Mouse (Mus musculus): ENCODE data around the gene Ufd1.

The Ufd1 gene

GRCm38 (mm10) chr16:18811468-18812384, at the start of gene Ufd1, which contains the start of gene Cdc45:
Gene Ufd1, plus strand, starts transcription at chr16:18811779.
Gene Cdc45, minus strand, starts transcription at chr16:18811987.
- peak; percentile 89 to 91 for DNase-seq

- no peak for DNase-seq
These were observed 48.6 kb upstream of the Ufd1 start for GRCm38 (mm10) chr16:18762960-18763359.

- DNase-seq: no peak
These were observed 45.2 kb upstream of the Ufd1 start for GRCm38 (mm10) chr16:18766390-18766789.

GRCm38 (mm10) chr16:18769501-18769900, 42.1 kb upstream of the Ufd1 start:
- no peak for DNase-seq

- DNase-seq: no peak
These were observed 37.6 kb upstream of the Ufd1 start for GRCm38 (mm10) chr16:18773936-18774335.

GRCm38 (mm10) chr16:18775621-18776555, 35.7 kb upstream of the Ufd1 start:
- no peak for DNase-seq

- DNase-seq: no peak
These were observed 35.0 kb upstream of the Ufd1 start, which contains the start of gene Cldn5 for GRCm38 (mm10) chr16:18776556-18777100. Gene Cldn5, plus strand, starts transcription at chr16:18776847.

- DNase-seq: peak; percentile 18 to 23
These were observed 34.2 kb upstream of the Ufd1 start for GRCm38 (mm10) chr16:18777101-18778080.

GRCm38 (mm10) chr16:18778461-18778860, 33.1 kb upstream of the Ufd1 start:
- DNase-seq: no peak

- DNase-seq: no peak
These were observed 29.8 kb upstream of the Ufd1 start for GRCm38 (mm10) chr16:18781810-18782209.

GRCm38 (mm10) chr16:18785025-18785424, 26.6 kb upstream of the Ufd1 start:
- no peak for DNase-seq

- no peak for DNase-seq
These were observed 26.1 kb upstream of the Ufd1 start for GRCm38 (mm10) chr16:18785485-18785884.

- no peak for DNase-seq
These were observed 24.9 kb upstream of the Ufd1 start for GRCm38 (mm10) chr16:18786652-18787051.

- no peak for DNase-seq
These were observed 22.8 kb upstream of the Ufd1 start for GRCm38 (mm10) chr16:18788627-18789406.

- DNase-seq: no peak
These were observed 16.2 kb upstream of the Ufd1 start for GRCm38 (mm10) chr16:18795223-18795899.

GRCm38 (mm10) chr16:18796645-18797044, 14.9 kb upstream of the Ufd1 start:
- no peak for DNase-seq

GRCm38 (mm10) chr16:18798151-18798550, 13.4 kb upstream of the Ufd1 start:
- DNase-seq: no peak

- DNase-seq: peak; percentile 68 to 79
These were observed 12.7 kb upstream of the Ufd1 start for GRCm38 (mm10) chr16:18798841-18799240.

- DNase-seq: no peak
These were observed 5.8 kb upstream of the Ufd1 start for GRCm38 (mm10) chr16:18805746-18806145.

GRCm38 (mm10) chr16:18809001-18809400, 2.6 kb upstream of the Ufd1 start:
- DNase-seq: no peak

All from cerebellum, postnatal 14 days (tissue).